Mouse (Mus musculus): ENCODE measurements around the gene Sgk1.
"Not testable (repeated sequence)": the region's sequence is repeated elsewhere in the genome, so short reads cannot be mapped to it uniquely, and the experiment has no call there.

The Sgk1 gene

DNA sequence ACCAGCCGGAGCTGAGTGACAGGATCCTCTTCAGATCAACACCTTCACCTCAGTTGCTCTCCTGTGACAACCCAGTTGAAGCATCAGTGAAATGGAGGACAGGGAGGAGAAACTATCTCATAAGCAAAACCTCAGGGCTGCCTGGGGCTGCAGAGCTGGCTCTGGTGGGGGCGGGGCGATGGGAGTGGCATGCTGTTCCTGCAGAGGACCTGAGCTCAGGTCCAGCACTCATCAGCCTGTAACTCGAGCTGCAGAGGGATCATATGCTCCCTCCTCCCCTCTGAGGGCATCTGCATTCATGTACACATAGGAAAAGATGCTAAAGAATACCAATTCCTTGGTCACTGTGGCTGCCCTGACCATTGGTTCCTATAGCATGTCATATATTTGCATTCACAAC lies 15.5 kb upstream of the Sgk1 start:
- in situ Hi-C loops (cut with MseI, MboI): no loop called here

DNA sequence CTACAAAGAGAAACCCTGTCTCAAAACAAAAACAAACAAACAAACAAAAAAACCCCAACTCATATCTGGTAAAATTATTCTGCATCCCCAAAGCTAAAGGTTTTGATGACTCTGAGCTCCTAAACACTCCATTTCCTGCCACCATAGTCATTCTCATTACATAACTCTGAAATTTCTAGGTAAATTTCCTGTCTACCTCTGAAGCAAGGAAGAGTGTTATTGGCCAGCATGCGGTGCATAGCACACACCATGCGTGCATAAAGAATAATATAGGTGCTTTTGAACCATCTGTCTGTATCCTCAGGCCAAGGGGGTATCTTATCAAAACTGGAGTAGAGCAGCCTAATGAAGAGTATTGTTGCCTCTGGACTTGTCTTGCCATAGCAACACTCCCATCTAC lies 13.8 kb upstream of the Sgk1 start:
- in situ Hi-C loops (cut with MseI, MboI): no loop called here

DNA sequence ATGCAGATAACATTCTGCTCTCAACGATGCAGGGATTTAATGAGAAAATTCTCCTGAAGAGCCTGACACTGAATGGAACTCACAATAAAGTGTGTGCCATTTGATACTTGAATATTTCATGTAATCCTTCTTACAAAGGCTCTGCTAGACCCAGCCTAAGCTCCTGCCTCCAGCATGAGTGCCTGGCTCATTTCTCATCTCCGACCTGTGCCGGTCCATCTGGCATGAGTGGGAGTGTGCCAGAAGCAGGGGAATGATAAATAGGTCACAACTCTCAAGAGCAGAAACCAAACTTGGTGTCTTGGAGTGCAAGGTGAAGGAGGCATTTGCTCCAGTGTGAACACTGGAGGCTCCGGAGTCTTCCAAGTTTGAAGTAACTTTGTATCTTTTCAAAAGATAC lies 13.4 kb upstream of the Sgk1 start:
- in situ Hi-C loops (cut with MseI, MboI): no loop called here

DNA sequence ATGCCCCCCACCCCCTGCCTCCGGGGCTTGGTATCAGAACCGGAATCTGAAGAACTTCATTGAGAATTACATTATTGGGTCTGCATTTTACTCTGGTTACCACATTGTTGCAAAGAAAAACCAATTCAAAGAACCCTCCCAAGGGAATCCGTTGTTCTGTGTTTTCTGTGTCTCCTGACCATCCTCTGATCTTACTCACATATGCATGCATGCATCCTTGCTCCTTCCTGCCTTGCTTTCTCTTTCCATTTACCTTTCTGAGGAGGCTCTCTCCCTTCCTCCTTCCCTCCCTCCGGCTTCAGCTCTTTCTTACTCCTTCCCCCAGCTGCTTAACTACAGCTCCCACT lies 174 bp upstream of the Sgk1 start:
- in situ Hi-C loops (cut with MseI, MboI): no loop called here

DNA sequence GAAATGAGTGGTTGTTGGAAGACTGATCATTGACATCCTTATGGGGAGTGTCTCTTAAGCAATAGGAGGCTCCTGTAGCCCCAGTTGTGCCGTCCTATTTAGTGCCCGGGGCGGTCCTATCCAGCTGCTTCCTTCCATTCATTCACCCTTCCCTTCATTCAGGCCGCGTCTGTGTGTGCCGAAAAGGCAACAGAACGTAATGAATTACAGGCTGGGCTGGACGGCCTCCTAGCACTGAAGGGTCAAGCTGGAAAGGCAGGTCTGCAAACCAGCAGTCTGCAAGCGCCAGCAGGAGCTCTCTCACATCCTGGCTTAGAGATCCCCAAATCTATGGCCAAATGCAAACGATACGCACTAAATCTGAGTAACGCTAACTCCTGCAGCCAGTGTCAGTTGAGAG lies 1.6 kb downstream of the Sgk1 start:
- in situ Hi-C loops (cut with MseI, MboI): no loop called here

DNA sequence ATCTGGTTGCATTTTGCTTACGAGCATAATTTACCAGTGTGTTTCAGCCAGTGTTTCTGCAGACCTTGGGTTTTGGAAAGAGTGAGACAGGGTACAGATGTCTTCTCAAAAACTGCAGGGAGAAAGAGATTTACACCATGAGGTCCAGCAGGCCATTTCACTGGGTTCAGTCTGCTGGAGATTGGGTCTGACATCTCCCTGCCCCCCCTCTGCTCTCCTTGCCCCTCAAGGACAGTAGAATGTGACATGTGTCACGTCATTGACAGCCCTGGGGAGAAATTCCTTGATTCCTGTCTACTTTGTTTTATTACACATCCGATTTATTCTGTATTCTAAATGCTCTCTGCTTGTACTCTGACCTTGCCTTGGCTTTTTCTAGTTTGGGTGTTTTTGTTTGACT lies 2.5 kb downstream of the Sgk1 start:
- in situ Hi-C loops (cut with MseI, MboI): no loop called here

DNA sequence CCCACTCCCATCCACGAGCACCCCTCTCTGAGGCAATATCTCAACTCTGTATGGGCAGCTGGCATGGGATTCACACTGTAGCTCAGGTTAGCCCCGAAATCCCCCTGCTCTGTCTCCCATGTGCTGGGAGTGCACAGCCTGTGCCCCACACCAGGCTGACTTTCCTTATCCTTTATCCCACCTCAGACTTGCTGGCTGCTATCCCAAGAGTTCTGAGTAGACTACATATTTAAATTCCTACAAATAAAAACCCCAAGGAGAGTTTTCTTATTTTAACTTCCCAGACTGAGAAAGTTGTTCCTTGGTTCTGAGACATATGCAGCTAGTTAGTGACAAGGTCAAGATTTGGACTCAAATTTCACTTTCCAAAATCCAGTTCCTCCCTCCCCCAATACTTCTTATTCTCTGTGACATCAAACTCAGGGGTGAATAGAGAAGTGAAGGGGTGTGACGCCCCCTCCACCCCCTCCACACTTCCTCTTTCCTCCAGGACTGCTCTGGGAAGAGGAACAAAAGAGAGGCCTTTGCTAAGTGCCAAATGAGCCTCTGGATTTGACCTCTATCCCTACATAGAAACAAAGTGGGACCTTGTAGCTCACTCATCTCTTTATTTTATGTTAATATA lies 7.3 kb downstream of the Sgk1 start:
- in situ Hi-C loops (cut with MseI, MboI): no loop called here

DNA sequence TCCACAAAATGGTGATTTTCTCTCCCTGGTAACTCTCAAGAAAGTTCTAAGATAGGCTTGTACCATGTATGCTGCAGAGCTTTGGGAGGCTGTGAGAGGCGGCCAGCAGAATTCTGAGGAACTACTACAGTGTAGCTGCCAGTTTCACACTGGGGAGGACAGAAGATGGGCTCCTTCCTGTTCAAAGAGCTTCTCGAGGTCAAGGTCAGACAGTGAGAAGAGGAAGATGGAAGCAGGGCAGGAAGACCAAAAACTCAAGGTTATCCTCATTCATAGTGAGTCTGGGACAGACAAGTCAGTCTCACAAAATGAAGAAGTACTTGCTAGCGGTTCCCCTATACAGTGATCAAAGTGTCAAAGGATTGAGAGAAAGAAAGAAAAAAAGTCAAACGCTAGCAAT lies 8.3 kb downstream of the Sgk1 start:
- in situ Hi-C loops (cut with MseI, MboI): no loop called here

DNA sequence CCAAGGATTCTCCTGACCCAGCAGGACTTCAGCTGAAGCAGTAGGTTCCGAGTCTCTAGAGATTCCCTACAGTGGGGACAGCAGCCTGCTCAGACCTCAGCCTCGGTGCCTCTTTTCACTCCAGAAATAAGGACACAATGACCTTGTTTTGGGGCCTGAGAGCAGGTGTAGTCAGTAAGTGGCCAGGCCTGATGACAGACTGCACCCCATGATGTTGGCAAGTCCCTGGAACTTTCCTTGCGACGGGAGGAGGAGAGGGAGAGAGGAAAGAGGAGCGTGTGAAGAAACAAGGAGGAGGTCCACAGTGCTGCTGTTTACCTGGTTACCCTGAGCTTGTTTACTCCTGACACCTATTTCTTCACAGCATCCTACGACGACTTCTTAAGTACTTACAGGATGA lies 9.5 kb downstream of the Sgk1 start:
- in situ Hi-C loops (cut with MseI, MboI): no loop called here

DNA sequence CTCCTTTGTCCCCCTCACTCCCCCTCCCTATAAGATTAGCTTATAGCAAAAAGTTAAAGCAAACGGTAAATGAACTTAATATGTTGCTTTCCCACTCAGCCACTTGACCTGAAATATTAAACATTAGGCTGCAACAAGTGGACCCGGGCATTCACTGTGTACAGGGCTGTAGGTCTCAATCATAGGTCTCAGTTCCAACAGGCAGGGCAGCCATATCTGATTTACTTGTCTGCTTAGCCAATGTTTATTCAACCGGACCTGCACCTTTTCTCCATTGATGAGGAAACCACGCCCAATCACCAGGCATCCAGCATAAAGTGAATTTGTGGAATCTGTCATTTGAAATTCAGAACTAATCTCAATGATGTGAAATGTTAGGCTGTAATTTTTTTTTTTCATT lies 10.1 kb downstream of the Sgk1 start:
- in situ Hi-C loops (cut with MseI, MboI): no loop called here

DNA sequence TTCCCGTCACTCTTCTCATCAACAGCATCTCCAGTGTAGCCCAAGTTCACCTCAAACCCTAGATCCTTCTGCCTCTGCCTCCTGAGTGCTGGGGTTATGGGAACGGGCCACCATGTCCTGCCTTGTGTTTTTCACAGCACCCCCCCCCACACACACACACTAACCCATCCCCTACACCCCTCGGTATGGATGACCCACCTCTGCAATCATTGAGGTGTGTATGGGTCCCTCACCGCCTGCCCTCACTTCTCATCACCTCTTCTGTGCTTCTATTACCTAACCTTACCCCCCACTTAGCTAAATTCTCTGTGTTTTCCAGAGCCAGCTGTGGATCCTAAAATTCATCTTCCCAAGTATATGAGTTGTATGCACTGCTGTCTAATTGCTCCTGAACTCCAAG lies 16.4 kb downstream of the Sgk1 start:
- in situ Hi-C loops (cut with MseI, MboI): no loop called here

DNA sequence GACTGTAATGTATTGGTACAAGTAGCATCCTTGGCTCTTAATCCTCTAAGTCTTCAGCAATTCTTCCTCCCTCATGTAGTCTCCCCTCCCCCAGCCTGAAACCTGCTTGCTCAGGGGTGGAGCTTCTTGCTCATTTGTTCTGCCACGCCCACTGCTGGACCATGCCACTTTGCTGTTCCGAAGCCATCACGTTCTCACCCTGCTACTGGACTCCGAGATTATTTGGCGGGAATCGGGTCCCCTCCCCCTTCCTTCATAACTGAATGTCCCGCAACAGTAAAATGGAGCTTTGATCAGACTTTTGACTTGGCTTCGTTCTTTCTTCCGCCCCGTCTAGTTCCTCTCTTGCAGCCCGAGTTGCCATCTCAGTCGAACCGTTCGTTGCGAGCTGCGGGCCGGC lies 16.9 kb downstream of the Sgk1 start:
- in situ Hi-C loops (cut with MseI, MboI): not testable (repeated sequence)

DNA sequence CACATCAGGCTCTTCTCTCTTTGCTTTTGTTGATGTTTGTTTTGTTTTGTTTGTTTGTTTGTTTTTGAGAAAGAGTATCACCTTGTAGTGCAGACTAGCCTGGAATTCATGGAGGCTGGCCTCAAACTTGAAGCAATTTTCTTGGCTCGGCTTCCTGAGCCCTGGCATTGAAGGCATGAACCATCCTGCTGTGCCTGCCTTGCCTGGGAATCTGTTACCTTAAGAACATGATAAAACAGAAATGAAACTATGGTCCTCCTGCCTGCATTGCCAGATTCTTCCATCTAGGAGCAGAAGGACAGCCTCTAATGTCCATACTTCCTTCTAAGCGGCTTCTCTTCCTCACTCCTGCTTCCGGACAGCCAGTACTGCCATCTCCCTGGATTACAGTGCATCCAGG lies 17.4 kb downstream of the Sgk1 start:
- in situ Hi-C loops (cut with MseI, MboI): no loop called here

DNA sequence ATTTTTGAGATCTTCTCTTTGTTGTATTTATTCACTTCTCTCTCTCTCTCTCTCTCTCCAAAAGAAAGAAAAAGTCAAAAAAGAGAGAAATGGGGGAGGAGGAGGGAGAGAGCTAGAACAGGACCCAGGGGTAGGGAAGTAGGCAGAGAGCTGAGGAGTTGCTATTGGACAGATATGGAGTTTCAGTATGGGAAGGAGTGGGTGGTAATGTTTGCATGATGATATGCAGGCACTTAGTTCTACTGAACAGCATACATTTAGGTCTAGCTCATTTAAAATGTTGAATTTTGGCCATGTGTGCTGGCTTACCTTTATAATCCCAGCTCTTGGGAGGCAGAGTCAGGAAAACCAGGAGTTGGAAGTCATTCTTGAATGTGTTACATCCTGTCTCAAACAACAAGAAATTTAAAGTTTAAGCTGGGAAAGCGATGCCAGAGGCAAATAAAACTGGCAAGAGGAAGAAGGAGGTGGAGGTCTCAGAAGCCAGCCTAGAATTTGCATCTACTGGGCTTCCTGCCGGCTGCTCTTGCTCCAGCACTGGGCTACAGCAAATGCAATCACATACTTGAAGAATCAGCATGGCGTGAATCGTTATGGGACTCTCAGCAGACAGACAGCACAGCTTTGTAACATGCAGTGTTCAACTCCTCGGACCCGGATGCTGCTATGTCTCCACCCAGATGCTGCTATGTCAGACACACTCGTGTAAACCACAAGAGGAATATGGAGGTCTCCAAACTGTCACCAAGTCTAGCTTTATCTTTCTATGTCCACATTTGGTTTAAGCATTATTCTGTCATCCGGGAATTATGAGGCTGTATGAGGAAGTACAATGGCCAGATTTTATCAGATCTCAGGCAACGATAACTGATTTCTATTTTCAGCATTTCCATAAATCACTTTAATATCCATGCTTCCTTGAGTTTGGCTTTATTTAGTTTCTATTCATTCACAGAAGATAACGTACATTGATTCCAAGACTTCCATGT lies 20.5 kb downstream of the Sgk1 start:
- in situ Hi-C loops (cut with MseI, MboI): no loop called here

DNA sequence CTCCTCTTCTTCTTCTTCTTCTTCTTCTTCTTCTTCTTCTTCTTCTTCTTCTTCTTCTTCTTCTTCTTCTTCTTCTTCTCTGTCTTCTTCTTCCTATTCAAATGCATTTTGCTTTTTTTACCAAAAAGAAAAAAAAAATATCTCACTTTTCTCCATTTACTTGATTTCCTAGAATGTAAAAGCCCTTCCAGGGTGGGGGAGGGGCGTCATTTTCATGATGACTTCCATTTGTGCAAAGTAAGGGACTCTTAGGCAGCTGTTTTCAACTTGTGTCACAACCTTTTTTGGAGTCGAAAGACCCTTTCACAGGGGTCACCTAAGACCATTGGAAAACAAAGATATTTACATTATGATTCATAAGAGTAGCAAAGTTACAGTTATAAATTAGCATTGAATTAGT lies 22.2 kb downstream of the Sgk1 start:
- in situ Hi-C loops (cut with MseI, MboI): no loop called here

DNA sequence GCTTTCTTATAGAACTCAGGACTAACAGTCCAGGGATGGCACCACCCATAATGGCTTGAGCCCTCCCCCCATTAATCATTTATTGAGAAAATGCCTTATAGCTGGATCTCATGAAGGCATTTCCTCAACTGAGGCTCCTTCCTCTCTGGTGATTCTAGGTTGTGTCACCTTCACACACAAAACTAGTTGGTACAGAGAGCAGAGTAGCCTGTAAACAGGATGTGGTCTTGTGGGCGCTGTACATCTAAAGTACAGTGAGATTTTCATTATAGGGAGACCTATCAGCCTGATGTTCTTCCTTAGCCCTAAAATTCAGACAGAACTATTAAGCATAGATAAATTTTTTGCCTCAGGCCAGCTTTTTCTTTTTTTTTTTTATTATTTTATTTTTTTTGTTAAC lies 23.6 kb downstream of the Sgk1 start:
- in situ Hi-C loops (cut with MseI, MboI): no loop called here

DNA sequence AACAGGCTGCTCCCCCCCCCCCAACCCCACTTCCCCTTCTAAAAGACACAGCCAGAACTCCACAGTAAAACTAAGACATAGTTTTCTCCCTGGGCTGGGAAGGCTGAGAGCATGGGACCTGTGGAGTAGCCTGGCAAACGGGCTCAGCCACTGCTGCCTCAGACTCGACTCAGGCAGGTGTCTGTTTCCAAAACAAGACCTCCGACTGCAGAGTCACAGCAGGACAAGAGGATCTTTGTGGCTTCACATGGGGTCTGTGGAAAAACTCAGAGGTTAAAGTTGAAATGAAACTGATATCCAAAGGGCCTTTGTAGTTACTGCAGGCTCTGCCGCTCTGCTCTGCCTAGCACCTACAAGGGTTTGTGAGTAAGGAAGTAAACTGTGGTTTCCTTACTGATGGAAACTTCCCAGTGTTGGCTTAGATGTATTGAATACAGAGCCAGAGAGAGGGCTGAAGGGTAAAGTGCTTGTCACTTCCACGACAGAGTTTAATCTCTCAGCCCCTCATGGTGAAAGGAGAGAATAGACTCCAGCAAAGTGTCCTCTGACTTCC lies 25.0 kb downstream of the Sgk1 start:
- in situ Hi-C loops (cut with MseI, MboI): no loop called here

DNA sequence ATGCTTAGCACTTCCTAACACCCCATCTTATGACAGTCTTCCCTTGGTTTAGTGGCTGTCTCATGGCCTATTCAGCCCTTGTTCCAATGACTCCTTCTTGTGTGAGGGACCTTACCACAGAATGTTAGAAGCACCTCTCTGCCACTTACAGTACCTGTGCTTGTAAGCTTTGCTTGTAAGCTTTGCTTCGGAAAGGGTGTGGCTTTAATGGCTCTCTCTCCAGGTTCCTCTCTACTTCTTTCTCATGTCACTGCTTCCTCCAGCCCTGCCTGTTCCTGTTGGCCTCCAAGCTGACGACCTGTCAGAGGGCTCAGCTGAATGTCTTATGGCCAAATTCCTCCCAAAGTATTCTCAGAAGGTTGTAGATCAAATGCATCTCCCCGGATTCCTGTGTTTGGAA lies 25.8 kb downstream of the Sgk1 start:
- in situ Hi-C loops (cut with MseI, MboI): no loop called here

DNA sequence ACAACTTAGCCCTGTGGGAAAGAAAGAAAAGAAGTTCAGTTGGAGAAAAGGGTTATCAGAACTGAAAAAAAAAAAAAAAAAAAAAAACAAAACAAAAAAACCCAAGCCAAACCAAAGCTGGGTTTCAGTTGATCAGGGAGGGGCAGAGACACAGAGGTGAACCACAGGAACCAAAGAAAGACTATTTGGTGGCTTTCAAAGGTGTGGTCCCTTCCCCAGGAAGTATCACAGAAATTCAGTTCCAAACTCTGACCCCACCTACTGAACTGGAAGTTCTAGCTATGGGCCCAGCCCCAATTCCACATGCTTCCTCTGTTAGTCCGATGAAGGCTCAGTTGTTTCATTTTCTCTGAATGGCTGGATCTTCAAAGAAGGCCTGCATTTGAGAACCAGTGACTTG lies 26.7 kb downstream of the Sgk1 start:
- in situ Hi-C loops (cut with MseI, MboI): no loop called here

DNA sequence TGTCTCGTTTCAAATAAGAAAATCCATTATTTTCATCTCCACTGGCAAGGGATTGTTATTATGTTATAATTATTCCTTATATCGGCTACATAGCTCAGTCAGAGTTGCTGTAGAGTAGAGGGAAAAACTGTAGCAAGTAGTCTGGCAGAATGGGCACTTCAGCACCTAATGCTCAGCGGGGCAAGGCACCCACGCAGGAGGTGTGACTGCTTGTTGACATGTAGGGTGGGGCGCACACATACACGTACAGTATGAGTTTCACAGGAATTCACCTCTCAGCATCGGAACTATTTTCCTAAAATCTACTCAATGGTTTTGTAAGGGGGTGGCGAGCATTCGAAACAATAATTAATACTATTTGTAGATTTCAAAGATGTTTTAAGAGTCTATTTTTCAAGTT lies 28.4 kb downstream of the Sgk1 start:
- in situ Hi-C loops (cut with MseI, MboI): no loop called here

DNA sequence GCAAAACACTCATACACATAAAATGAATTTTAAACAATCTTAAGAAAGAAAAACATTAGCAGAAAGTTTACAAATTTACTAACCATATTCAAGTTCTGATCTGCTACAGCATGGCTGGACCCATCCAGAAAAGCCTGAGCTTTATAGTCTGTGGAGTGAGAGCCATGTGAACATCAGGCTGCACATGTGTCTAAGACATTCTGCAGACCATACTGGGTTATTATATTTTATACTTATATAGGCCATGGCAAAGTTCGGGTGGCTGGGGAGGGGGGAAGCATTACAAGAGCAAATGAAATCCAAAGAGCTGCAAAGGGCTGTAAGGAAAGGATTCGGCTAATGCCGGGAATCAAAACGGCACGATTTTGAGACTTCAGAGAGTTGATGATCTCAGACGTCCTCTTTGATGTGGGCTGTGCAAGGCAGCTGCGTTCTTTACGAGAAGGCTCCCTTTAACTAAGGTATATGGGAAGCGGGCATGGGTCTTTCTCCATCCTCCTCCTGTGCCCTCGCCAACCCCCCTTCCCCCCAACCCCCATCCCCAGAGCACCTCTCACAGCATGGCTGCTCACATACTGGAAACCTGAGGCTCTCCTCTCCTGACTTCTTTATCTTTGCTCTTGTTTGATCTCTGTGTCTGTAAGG lies 29.4 kb downstream of the Sgk1 start:
- in situ Hi-C loops (cut with MseI, MboI): no loop called here

DNA sequence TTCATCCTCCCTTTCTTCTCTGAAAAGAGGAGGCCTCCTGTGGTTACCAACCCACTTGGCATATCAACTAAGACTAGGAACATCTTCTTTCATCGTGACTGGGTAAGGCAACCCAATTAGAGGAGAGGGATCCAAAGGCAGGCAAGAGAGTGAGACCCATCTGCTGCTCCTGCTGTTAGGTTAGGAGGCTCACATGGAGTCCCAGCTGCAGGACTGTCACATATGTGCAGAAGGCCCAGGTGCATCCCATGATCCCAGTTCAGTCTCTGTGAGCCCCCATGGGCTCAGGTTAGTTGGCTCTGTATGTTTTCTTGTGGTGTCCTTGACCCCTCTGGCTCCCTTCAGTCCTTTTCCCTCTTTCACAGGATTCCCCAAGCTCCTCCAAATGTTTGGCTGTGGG lies 32.8 kb downstream of the Sgk1 start:
- in situ Hi-C loops (cut with MseI, MboI): no loop called here

All from mouse trophoblast stem cell (cell line).